8 mouse cellular contexts compared by ENCODE assay signal in the genomic region with DNA sequence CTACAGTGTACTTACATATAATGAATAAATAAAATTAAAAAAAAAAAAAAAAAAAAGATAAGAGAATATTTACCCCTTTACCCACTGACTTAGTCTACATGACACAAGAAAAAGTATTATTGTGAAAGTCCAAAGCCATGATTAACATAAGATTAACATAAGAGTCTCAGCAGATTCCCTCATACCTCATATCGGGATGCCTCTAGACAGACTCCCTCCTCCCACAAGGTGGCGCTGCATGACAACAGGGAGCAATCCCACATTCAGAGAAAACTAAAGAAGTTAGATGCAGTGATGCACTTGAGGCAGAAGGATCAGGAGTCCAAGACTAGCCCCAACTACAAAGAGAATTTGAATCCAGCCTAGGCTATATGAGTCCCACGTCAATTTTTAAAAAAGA. TPM values are rescaled to one million over a fixed set of nuclear protein-coding genes. Genes with fewer than 3 reads are reported as not detected.
A peak's percentile ranks its signal among the peaks of the same experiment; 100 is the strongest.
DNase-seq lines count a peak whose midpoint lies in the region; ATAC-seq and TF ChIP-seq lines count a peak whose summit lies in the region.

No protein-coding gene starts in this region.

- H3K9me3 ChIP-seq in hindbrain, embryonic 12.5 days (replicated peaks), result no peaks in the 10 kb centered on the region

- peak; percentile 28 for DNase-seq in Patski (ENCODE audit: low read depth, low spot score)
- DNase-seq in cerebellum, adult 18-20 months, result peak; percentile 86 to 89
- peak; percentile 80 for DNase-seq in forelimb bud, embryonic 11.5 days (ENCODE audit: low read depth, low spot score)
- peak; percentile 86 to 87 for DNase-seq in layer of hippocampus, postnatal 10 days (ENCODE audit: low spot score in 2 of 2)
- DNase-seq in lung, postnatal 36 days, result peak; percentile 93
- peak; percentile 90 for DNase-seq in right cerebral cortex, postnatal 14 days
- peak; percentile 66 to 75 for DNase-seq in urinary bladder, postnatal 36 days (ENCODE audit: low spot score in 2 of 2)

- H3K4me2 ChIP-seq in hindbrain, embryonic 12.5 days (replicated peaks), result no peak overlapping the region

- no peaks in the 10 kb centered on the region for H3K27me3 ChIP-seq in Patski
- H3K27me3 ChIP-seq in hindbrain, embryonic 12.5 days, result no peaks in the 10 kb centered on the region

- peak; percentile 69 for TF ChIP-seq CTCF in Patski (IDR thresholded peaks at IDR 0.05)

- no peaks in the 10 kb centered on the region for H3K36me3 ChIP-seq in hindbrain, embryonic 12.5 days

- no peak overlapping the region for H3K4me3 ChIP-seq in hindbrain, embryonic 12.5 days

- no peak overlapping the region for H3K27ac ChIP-seq in hindbrain, embryonic 12.5 days

- POLR2A ChIA-PET in Patski (lab: Charles Lee), result no interaction called here

- in situ Hi-C loops in Patski (cut with MboI; ENCODE audit: low pct_unique_long_range_greater_than_20kb), result loop anchor here (5.0 kb wide), 2 partner anchors 74 to 209 kb away; no protein-coding TSS in a partner anchor

- no peaks in the 10 kb centered on the region for H3K4me1 ChIP-seq in hindbrain, embryonic 12.5 days

- CTCF ChIA-PET in Patski (lab: Charles Lee), result no interaction called here

- H3K9ac ChIP-seq in hindbrain, embryonic 12.5 days, result no peak overlapping the region

- WGBS in hindbrain, embryonic 12.5 days, result 17% methylated on average over 3 of the region's 3 CpGs

- ATAC-seq in Patski, result no peak
- peak; percentile 66; the same call in 1 of the 2 replicates for ATAC-seq in hindbrain, embryonic 12.5 days (ENCODE audit: low FRiP score)

RNA-seq across cellular contexts. Expression of gene Ppp1r13b, which starts 29.7 kb away (rescaled TPM):
- polyA plus RNA-seq in Patski (2021), result 6.9 TPM
- polyA plus RNA-seq in hindbrain, embryonic 12.5 days (2016; fragmentation: Nextera tagmentation; extraction: Ambion mirVana), result 18.5 and 21.4 TPM in 2 replicates
- total RNA-seq in layer of hippocampus, postnatal 10 days (2021), result 10 to 100 TPM; 66.3 to 69.1 TPM

Comparison
In these comparisons a context has a peak if more than half of its experiments do, and no peak if none do; other contexts are left out.
1. DNase-seq: peak in every context shown above with its lines; median percentile 93 in lung, postnatal 36 days; 90 in right cerebral cortex, postnatal 14 days; 88 in cerebellum, adult 18-20 months; 86 in layer of hippocampus, postnatal 10 days; 80 in forelimb bud, embryonic 11.5 days; 70 in urinary bladder, postnatal 36 days; 28 in Patski.